Mouse (Mus musculus) limb, embryonic 14.5 days (tissue): Measurements from ENCODE around the gene Hoxd3. TPM values are rescaled to one million over a fixed set of nuclear protein-coding genes. Genes with fewer than 3 reads are reported as not detected.
A peak's percentile ranks its signal among the peaks of the same experiment; 100 is the strongest.

Experiments
- ATAC-seq: fragments of 200-750 bp; cut with Nextera tagmentation; 2 replicates; pipeline ENCODE4 v1.8.0; 2017; ENCODE audit warnings: low read depth, moderate number of reproducible peaks, moderate TSS enrichment; ENCODE audit not compliant: low FRiP score
- DNase-seq: peaks from one replicate; pipeline ENCODE4 v3.0.0-alpha.2; 2015; ENCODE audit warnings: low spot score
- H3K27ac ChIP-seq: fragments of 300-500 bp; sonication (generic); replicated peaks from 2 replicates; pipeline ENCODE4 v1.5.1; 2014; ENCODE audit warnings: low read depth, mild to moderate bottlenecking, low read length, moderate library complexity, mixed read lengths
- H3K27me3 ChIP-seq: fragments of 300-500 bp; sonication (generic); 2 replicates; pipeline ENCODE4 v1.6.1; 2014; ENCODE audit warnings: low read length, mixed read lengths; ENCODE audit not compliant: control insufficient read depth, insufficient read depth
- H3K36me3 ChIP-seq: fragments of 300-500 bp; sonication (generic); 2 replicates; pipeline ENCODE4 v1.6.1; 2014; ENCODE audit warnings: mild to moderate bottlenecking, low read length, moderate library complexity, mixed read lengths; ENCODE audit not compliant: control insufficient read depth, insufficient read depth
- H3K4me1 ChIP-seq: fragments of 300-500 bp; sonication (generic); 2 replicates; pipeline ENCODE4 v1.6.1; 2014; ENCODE audit warnings: antibody characterized with exemption, low read length, mixed read lengths; ENCODE audit not compliant: control insufficient read depth, insufficient read depth
- H3K4me2 ChIP-seq: fragments of 300-500 bp; sonication (generic); replicated peaks from 2 replicates; pipeline ENCODE4 v1.6.1; 2014; ENCODE audit warnings: low read depth, mild to moderate bottlenecking, low read length, moderate library complexity; ENCODE audit not compliant: severe bottlenecking
- H3K4me3 ChIP-seq: fragments of 300-500 bp; sonication (generic); replicated peaks from 2 replicates; pipeline ENCODE4 v1.5.1; 2014; ENCODE audit warnings: low read length
- H3K9ac ChIP-seq: fragments of 300-500 bp; sonication (generic); 2 replicates; pipeline ENCODE4 v1.6.1; 2014; ENCODE audit warnings: mild to moderate bottlenecking, low read depth, low read length, moderate library complexity; ENCODE audit not compliant: severe bottlenecking
- H3K9me3 ChIP-seq: fragments of 300-500 bp; sonication (generic); 2 replicates; pipeline ENCODE4 v1.6.1; 2016; ENCODE audit warnings: low read length; ENCODE audit not compliant: control insufficient read depth
- POLR2A ChIP-seq: fragments of 200-500 bp; IDR thresholded peaks from 2 replicates; pipeline ENCODE4 v1.8.0; 2012; ENCODE audit warnings: inconsistent platforms, mild to moderate bottlenecking, moderate library complexity, borderline replicate concordance; ENCODE audit not compliant: insufficient read depth, insufficient read length; ENCODE audit errors: extremely low read depth
- WGBS: fragments of 180-500 bp; shearing (Covaris S2); extraction: QIAGEN DNeasy Blood & Tissue Kit; methylation state at CpG from one replicate; pipeline ENCODE4 v1.1.7; 2014; 5-methylcytosine and 5-hydroxymethylcytosine counted together
- polyA plus RNA-seq, 2 experiments: library from polyadenylated mRNA; depleted of rRNA in 1 of 2; stranded (reverse) in 1 of 2; unstranded in 1 of 2; fragments of >200 nt; fragmentation: Nextera tagmentation in 1 of 2; extraction: Ambion mirVana in 1 of 2; gene quantifications; 2 replicates each; pipeline versions ENCODE4 v1.2.1 to v1.2.3; 2012 to 2014

The Hoxd3 gene
- polyA plus RNA-seq, 2 experiments = 0.59 to 2.3 TPM

DNA sequence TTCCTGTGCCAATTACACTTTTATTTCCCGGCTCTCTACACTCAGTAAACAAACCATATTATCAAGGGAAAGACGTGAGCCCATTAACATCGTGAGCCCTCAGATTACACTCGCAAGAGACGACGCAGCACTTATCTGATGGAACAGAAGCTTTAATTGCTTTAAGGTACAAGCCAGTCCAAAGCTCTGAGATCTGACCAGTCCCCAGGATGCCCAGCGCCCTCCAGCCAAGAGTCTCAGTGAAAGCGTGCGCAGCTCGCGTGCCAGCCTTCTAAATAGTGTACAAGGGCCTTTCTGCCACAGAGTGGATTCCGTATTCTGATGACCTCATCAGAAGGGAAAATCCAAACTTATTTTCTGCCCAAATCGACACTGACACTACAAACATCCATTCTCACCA, 50.2 kb downstream of the Hoxd3 start:
- Histone ChIP-seq H3K36me3 (no peaks in the 10 kb centered on the region), H3K27me3 (peaks cover 72% of the 10 kb centered on the region), H3K9me3 (no peaks in the 10 kb centered on the region), H3K4me1 (peaks cover 12% of the 10 kb centered on the region), H3K27ac (no peak overlapping the region), H3K9ac (no peak overlapping the region), H3K4me3 (no peak overlapping the region), H3K4me2 (no peak overlapping the region)
- no peak for ATAC-seq
- WGBS = 3% methylated on average over 13 of the region's 13 CpGs
- TF ChIP-seq POLR2A = no peak
- DNase-seq = no peak

DNA sequence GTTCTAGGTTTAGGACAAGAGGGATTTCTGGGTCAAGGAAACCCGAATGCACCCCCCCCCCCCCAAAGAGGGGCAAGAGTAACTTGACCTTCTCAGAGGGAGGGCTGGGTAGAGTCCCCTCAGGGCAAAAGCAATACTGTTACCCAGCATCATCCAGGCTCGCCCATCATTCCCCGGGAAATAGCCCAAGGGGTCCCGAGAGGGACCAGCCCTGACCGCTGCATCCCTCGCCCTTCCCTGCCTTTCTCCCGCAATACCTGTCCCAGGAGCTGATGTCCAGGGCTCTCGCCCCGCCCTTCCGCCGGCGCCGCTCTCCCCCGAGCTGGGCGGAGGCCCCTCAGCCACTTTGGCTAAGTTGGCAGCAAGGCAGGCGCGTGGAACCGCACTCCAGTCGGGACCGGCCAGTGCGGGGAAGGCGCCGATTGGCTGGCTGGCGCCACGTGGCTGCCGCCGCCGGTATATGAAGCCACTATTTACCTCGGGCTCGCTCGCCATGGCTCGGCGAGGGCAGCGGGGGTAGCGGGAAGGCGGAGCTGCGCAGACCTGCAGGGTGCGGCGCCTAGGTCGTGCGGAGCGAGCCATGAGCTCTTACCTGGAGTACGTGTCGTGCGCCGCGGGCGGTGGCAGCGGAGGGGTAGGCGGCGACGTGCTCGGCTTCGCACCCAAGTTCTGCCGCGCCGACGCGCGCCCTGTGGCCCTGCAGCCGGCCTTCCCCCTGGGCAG, 51.0 kb downstream of the Hoxd3 start, which contains the start of gene Hoxd1:
TSS of gene Hoxd1 (plus strand) at position 459 of the 723 bp plus-strand sequence.
- no peaks in the 10 kb centered on the region for H3K36me3 ChIP-seq
- H3K9ac ChIP-seq = peak within 1 kb of the TSS; percentile 43; the same call in 1 of the 2 replicates
- peaks cover 70% of the 10 kb centered on the region for H3K27me3 ChIP-seq
- H3K4me2 ChIP-seq = peak within 1 kb of the TSS; percentile 94
- no peak for TF ChIP-seq POLR2A
- H3K27ac ChIP-seq = no peak within 1 kb of the TSS
- 0% methylated on average over 42 of the region's 61 CpGs for WGBS
- H3K4me1 ChIP-seq = peaks cover 12% of the 10 kb centered on the region
- peak within 1 kb of the TSS; percentile 52 for H3K4me3 ChIP-seq
- DNase-seq (peak; percentile 55), ATAC-seq (peak; percentile 75)
- no peaks in the 10 kb centered on the region for H3K9me3 ChIP-seq

DNA sequence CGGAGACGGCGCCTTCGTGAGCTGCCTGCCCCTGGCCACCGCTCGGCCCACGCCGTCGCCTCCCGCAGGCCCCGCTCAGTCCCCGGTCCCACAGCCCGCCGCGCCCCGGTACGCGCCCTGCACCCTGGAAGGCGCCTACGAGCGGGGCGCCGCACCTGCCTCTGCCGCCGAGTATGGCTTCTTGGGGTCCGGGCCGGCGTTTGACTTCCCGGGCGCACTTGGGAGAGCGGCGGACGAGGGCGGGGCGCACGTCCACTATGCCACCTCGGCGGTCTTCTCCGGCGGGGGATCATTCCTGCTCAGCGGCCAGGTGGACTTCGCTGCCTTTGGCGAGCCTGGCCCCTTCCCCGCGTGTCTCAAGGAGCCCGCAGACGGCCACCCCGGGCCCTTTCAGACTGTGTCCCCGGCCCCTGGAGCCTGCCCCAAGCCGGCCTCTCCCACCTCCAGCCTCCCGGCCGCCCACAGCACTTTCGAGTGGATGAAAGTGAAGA, 51.6 kb downstream of the Hoxd3 start:
- H3K36me3 ChIP-seq = no peaks in the 10 kb centered on the region
- H3K27me3 ChIP-seq = peaks cover 64% of the 10 kb centered on the region
- H3K9ac ChIP-seq = peak overlapping the region; percentile 43; the same call in 1 of the 2 replicates
- H3K4me3 ChIP-seq = peak overlapping the region; percentile 52
- ATAC-seq (no peak), DNase-seq (no peak)
- peaks cover 12% of the 10 kb centered on the region for H3K4me1 ChIP-seq
- 0% methylated on average over 14 of the region's 53 CpGs for WGBS
- H3K4me2 ChIP-seq = peak overlapping the region; percentile 94
- no peak overlapping the region for H3K27ac ChIP-seq
- no peaks in the 10 kb centered on the region for H3K9me3 ChIP-seq
- no peak for TF ChIP-seq POLR2A

DNA sequence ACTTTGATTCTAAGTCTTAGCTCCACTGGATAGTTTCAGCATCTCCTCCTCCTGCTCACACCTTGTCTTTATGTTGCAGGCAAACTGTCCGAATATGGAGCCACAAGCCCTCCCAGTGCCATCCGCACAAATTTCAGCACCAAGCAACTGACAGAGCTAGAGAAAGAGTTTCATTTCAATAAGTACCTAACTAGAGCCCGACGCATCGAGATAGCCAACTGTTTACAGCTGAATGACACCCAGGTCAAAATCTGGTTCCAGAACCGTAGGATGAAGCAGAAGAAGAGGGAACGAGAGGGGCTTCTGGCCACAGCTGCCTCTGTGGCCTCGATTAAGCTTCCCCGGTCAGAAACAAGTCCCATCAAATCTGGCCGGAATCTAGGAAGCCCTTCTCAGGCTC, 52.2 kb downstream of the Hoxd3 start:
- no peaks in the 10 kb centered on the region for H3K9me3 ChIP-seq
- WGBS = 29% methylated on average over 10 of the region's 10 CpGs
- no peak for DNase-seq
- no peak overlapping the region for H3K27ac ChIP-seq
- no peaks in the 10 kb centered on the region for H3K36me3 ChIP-seq
- no peak overlapping the region for H3K9ac ChIP-seq
- H3K27me3 ChIP-seq = peaks cover 64% of the 10 kb centered on the region
- no peak overlapping the region for H3K4me2 ChIP-seq
- H3K4me3 ChIP-seq = no peak overlapping the region
- TF ChIP-seq POLR2A = no peak
- ATAC-seq = no peak
- H3K4me1 ChIP-seq = peaks cover 12% of the 10 kb centered on the region

DNA sequence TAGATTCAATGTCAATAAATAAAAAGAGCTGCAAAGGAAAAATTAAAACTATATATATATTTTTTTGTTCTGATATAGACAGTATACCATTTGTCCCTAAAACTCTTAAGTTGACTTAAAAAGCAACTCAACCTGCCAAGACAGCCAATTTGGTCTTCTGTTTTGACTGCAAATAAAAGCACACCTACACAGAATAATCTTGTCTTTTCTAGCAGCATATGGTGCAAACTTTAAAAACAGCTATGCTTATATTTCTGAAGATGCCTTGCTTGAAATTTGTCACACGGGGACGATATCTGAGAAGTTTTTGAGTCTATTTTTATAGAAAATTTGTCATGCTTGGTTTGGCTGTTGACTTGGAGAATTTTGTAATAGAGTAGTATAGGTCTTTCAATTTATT, 62.6 kb downstream of the Hoxd3 start:
- TF ChIP-seq POLR2A = no peak
- 83% methylated on average over 2 of the region's 2 CpGs for WGBS

More for the DNA sequence above, 62.6 kb downstream of the Hoxd3 start:
- no peak overlapping the region for H3K9ac ChIP-seq
- ATAC-seq (no peak), DNase-seq (no peak)
- H3K9me3 ChIP-seq = no peaks in the 10 kb centered on the region
- no peaks in the 10 kb centered on the region for H3K36me3 ChIP-seq
- H3K27ac ChIP-seq = no peak overlapping the region
- no peaks in the 10 kb centered on the region for H3K4me1 ChIP-seq
- H3K27me3 ChIP-seq = no peaks in the 10 kb centered on the region
- H3K4me3 ChIP-seq = no peak overlapping the region
- no peak overlapping the region for H3K4me2 ChIP-seq
